Mouse (Mus musculus) forebrain, embryonic 11.5 days (tissue): ENCODE measurements around the gene Cpz. TPM values are rescaled to one million over a fixed set of nuclear protein-coding genes. Genes with fewer than 3 reads are reported as not detected.

Experiments
- ATAC-seq: fragments of 200-750 bp; cut with Nextera tagmentation; replicated peaks from 2 replicates; pipeline ENCODE4 v1.8.0; 2017; ENCODE audit warnings: moderate TSS enrichment; ENCODE audit not compliant: low FRiP score
- DNase-seq: peaks from one replicate; pipeline ENCODE4 v3.0.0-alpha.2; 2017; ENCODE audit warnings: low spot score
- H3K27ac ChIP-seq: fragments of 300-500 bp; sonication (generic); 2 replicates; pipeline ENCODE4 v1.5.1; 2014; ENCODE audit warnings: low read depth, low read length
- H3K27me3 ChIP-seq: fragments of 300-500 bp; sonication (generic); 2 replicates; pipeline ENCODE4 v1.6.1; 2014; ENCODE audit warnings: mild to moderate bottlenecking, low read length, mixed read lengths; ENCODE audit not compliant: control insufficient read depth, insufficient read depth
- H3K36me3 ChIP-seq: fragments of 300-500 bp; sonication (generic); 2 replicates; pipeline ENCODE4 v1.6.1; 2014; ENCODE audit warnings: mild to moderate bottlenecking, low read length, moderate library complexity, mixed read lengths; ENCODE audit not compliant: control insufficient read depth, insufficient read depth
- H3K4me1 ChIP-seq: fragments of 300-500 bp; sonication (generic); replicated peaks from 2 replicates; pipeline ENCODE4 v1.6.1; 2014; ENCODE audit warnings: low read length, mixed read lengths; ENCODE audit not compliant: control insufficient read depth, insufficient read depth
- H3K4me2 ChIP-seq: fragments of 300-500 bp; sonication (generic); 2 replicates; pipeline ENCODE4 v1.6.1; 2014; ENCODE audit warnings: low read depth, mild to moderate bottlenecking, low read length, moderate library complexity, mixed read lengths; ENCODE audit not compliant: severe bottlenecking
- H3K4me3 ChIP-seq: fragments of 300-500 bp; sonication (generic); 2 replicates; pipeline ENCODE4 v1.5.1; 2014; ENCODE audit warnings: low read depth, low read length
- H3K9ac ChIP-seq: fragments of 300-500 bp; sonication (generic); 2 replicates; pipeline ENCODE4 v1.6.1; 2014; ENCODE audit warnings: low read length
- H3K9me3 ChIP-seq: fragments of 300-500 bp; sonication (generic); 2 replicates; pipeline ENCODE4 v1.6.1; 2016; ENCODE audit warnings: low read length, mixed read lengths; ENCODE audit not compliant: control insufficient read depth
- WGBS: fragments of 180-500 bp; shearing (Covaris S2); extraction: QIAGEN DNeasy Blood & Tissue Kit; methylation state at CpG from one replicate; pipeline ENCODE4 v1.1.7; 2014; 5-methylcytosine and 5-hydroxymethylcytosine counted together
- polyA plus RNA-seq: library from polyadenylated mRNA; unstranded; fragments of >200 nt; fragmentation: Nextera tagmentation; extraction: Ambion mirVana; gene quantifications from 2 replicates; pipeline ENCODE4 v1.2.1, GENCODE M21; 2014

Cpz gene
- polyA plus RNA-seq, 1 experiment from 2014 or later = 4.7 TPM

DNA sequence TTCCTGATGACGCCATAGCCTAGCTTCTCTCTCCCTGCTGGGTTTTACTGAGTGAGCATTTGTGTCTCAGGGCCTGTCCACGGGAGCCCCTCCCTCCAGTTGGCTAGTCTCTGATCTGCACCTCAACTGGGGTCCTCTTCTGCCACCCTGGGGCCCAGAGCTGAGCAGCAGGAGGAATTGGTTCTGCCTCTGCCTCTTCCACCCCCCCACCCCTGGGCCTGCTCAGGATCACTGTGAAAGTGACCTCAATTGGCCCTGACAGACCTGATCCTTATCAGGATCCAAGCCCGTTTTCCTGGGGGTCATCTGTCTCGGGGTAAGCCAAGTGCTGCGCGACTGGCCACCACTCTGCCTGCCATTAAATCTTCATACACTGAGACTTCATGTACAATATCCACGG lies 20.5 kb downstream of the Cpz start:
- no peak overlapping the region for H3K4me3 ChIP-seq
- WGBS = 82% methylated on average over 7 of the region's 7 CpGs
- DNase-seq (no peak), ATAC-seq (no peak)
- H3K9me3 ChIP-seq = no peaks in the 10 kb centered on the region
- no peak overlapping the region for H3K9ac ChIP-seq
- H3K27me3 ChIP-seq = no peaks in the 10 kb centered on the region
- H3K4me2 ChIP-seq = no peak overlapping the region
- no peaks in the 10 kb centered on the region for H3K36me3 ChIP-seq
- H3K27ac ChIP-seq = no peak overlapping the region
- no peaks in the 10 kb centered on the region for H3K4me1 ChIP-seq

- Histone ChIP-seq H3K4me1 (peaks cover 8% of the 10 kb centered on the region; the same call in 1 of the 2 replicates), H3K9me3 (no peaks in the 10 kb centered on the region), H3K9ac (no peak overlapping the region), H3K36me3 (no peaks in the 10 kb centered on the region), H3K27me3 (no peaks in the 10 kb centered on the region), H3K27ac (no peak overlapping the region), H3K4me3 (no peak overlapping the region), H3K4me2 (no peak overlapping the region)
- 33% methylated on average over 7 of the region's 7 CpGs for WGBS
- ATAC-seq (no peak), DNase-seq (no peak)
These were observed 28.2 kb downstream of the Cpz start for GRCm38 (mm10) chr5:35497344-35497743.

GRCm38 (mm10) chr5:35495989-35496388 lies 29.5 kb downstream of the Cpz start:
- DNase-seq = no peak
- peaks cover 8% of the 10 kb centered on the region; the same call in 1 of the 2 replicates for H3K4me1 ChIP-seq
- no peak overlapping the region for H3K9ac ChIP-seq
- no peaks in the 10 kb centered on the region for H3K27me3 ChIP-seq
- no peak overlapping the region for H3K4me3 ChIP-seq
- no peak overlapping the region for H3K27ac ChIP-seq
- WGBS = 17% methylated on average over 5 of the region's 5 CpGs
- no peak overlapping the region for H3K4me2 ChIP-seq
- H3K36me3 ChIP-seq = no peaks in the 10 kb centered on the region
- H3K9me3 ChIP-seq = no peaks in the 10 kb centered on the region
- no peak for ATAC-seq

- H3K27me3 ChIP-seq = no peaks in the 10 kb centered on the region
- no peak for DNase-seq
These were observed 30.6 kb downstream of the Cpz start for GRCm38 (mm10) chr5:35494773-35495390.

GRCm38 (mm10) chr5:35493770-35494169 lies 31.7 kb downstream of the Cpz start:
- DNase-seq = no peak
- Histone ChIP-seq H3K9ac (no peak overlapping the region), H3K36me3 (no peaks in the 10 kb centered on the region), H3K4me3 (no peak overlapping the region), H3K4me2 (no peak overlapping the region), H3K4me1 (peaks cover 8% of the 10 kb centered on the region; the same call in 1 of the 2 replicates), H3K27me3 (no peaks in the 10 kb centered on the region), H3K27ac (no peak overlapping the region), H3K9me3 (no peaks in the 10 kb centered on the region)
- no peak for ATAC-seq
- WGBS = 89% methylated on average over 12 of the region's 12 CpGs

More at GRCm38 (mm10) chr5:35494773-35495390, 30.6 kb downstream of the Cpz start:
- no peak overlapping the region for H3K9ac ChIP-seq
- ATAC-seq = no peak
- no peak overlapping the region for H3K4me2 ChIP-seq
- no peaks in the 10 kb centered on the region for H3K36me3 ChIP-seq
- H3K4me1 ChIP-seq = peaks cover 8% of the 10 kb centered on the region; the same call in 1 of the 2 replicates
- H3K4me3 ChIP-seq = no peak overlapping the region
- WGBS = 45% methylated on average over 8 of the region's 8 CpGs
- no peaks in the 10 kb centered on the region for H3K9me3 ChIP-seq
- H3K27ac ChIP-seq = no peak overlapping the region

DNA sequence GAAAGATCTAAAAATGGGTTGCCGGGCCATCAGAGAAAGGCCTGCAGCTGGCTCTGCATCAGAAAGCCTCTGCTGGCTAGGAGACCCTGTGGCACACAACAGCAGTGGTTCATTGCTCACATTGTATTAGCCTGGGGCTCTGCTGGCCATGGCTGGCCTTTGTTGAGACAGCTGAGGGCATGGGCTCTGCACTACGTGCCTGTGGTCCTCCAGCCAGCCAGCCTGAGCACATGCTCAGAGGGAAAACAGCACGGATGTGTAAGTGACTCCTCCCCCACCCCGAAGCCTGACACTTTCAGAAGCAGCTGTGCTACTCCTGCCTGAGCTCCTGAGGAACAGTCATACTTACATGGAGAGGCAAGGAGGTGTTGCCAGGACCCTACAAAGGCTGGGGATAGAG lies 46.0 kb downstream of the Cpz start:
- Histone ChIP-seq H3K27ac (no peak overlapping the region), H3K4me3 (no peak overlapping the region), H3K36me3 (no peaks in the 10 kb centered on the region), H3K9me3 (no peaks in the 10 kb centered on the region), H3K9ac (no peak overlapping the region), H3K27me3 (no peaks in the 10 kb centered on the region), H3K4me1 (no peaks in the 10 kb centered on the region), H3K4me2 (no peak overlapping the region)
- DNase-seq (no peak), ATAC-seq (no peak)
- WGBS = 35% methylated on average over 4 of the region's 4 CpGs

DNA sequence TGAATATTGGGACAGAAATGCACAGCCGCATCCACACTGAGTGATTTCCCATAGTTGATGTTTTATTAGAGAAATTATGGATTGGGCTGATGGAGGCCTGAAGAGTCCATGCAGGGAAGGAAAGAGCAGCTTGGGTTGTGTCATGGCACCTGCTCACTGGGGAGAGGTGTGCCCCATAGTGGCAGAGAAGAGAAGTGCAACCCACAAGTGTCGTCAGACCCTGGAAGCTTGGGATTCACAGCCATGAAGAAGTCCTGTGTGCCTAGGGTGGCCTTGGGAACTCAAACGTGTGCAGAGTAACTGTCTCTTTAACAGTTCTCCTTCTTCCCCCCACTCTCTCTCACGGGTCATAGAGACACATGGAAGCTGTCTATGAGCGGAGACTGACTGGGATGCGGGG lies 50.3 kb downstream of the Cpz start:
- 42% methylated on average over 6 of the region's 6 CpGs for WGBS
- DNase-seq (peak; percentile 67), ATAC-seq (no peak)
- Histone ChIP-seq H3K4me3 (no peak overlapping the region), H3K36me3 (no peaks in the 10 kb centered on the region), H3K27me3 (no peaks in the 10 kb centered on the region), H3K9ac (no peak overlapping the region), H3K27ac (no peak overlapping the region), H3K4me2 (no peak overlapping the region), H3K4me1 (no peaks in the 10 kb centered on the region), H3K9me3 (no peaks in the 10 kb centered on the region)

GRCm38 (mm10) chr5:35470885-35471528 lies 54.5 kb downstream of the Cpz start:
- WGBS = 50% methylated on average over 7 of the region's 7 CpGs
- Histone ChIP-seq H3K4me1 (no peaks in the 10 kb centered on the region), H3K4me2 (no peak overlapping the region), H3K27me3 (no peaks in the 10 kb centered on the region), H3K4me3 (no peak overlapping the region), H3K36me3 (no peaks in the 10 kb centered on the region), H3K9me3 (no peaks in the 10 kb centered on the region), H3K9ac (no peak overlapping the region), H3K27ac (no peak overlapping the region)
- no peak for ATAC-seq
- no peak for DNase-seq
